10 mouse cellular contexts compared by ENCODE assay signal in the genomic region with DNA sequence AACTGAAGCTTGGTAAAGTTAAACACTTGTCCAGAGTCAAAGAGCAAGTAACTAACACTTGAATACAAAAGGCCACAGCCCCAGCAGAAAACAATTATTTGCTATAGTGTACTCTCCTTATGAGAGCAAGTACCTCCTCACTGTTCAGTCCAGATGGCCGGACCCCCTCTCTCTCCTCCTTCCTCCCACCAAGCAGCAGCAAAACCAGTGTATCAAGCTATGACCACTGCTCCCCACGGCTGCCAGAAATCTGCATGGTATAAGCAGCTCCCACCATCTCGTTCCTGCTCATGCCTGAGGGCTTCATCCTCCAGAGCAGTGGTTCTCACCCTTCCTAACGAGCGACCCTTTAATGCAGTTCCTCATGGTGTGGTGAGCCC. TPM values are rescaled to one million over a fixed set of nuclear protein-coding genes. Genes with fewer than 3 reads are reported as not detected.
A peak's percentile ranks its signal among the peaks of the same experiment; 100 is the strongest.
DNase-seq lines count a peak whose midpoint lies in the region; ATAC-seq and TF ChIP-seq lines count a peak whose summit lies in the region.
"Had no signal": no experiment of that assay in that cellular context is flagged by ENCODE, and none has a peak within 500 bp of the region (broad histone marks: within the 10 kb centered on the region; RNA-seq: fewer than 3 reads in every experiment).

No protein-coding gene starts in this region.

- peaks cover 12% of the 10 kb centered on the region for H3K4me1 ChIP-seq in lung, embryonic 14.5 days (ENCODE audit: insufficient read depth)
- peaks cover 40% of the 10 kb centered on the region for H3K4me1 ChIP-seq in lung, adult 2 months (ENCODE audit: control insufficient read depth, insufficient read depth, low read length)
- peaks cover 21% of the 10 kb centered on the region for H3K4me1 ChIP-seq in hindbrain, embryonic 15.5 days (replicated peaks)
- peaks cover 23% of the 10 kb centered on the region for H3K4me1 ChIP-seq in midbrain, embryonic 15.5 days

- H3K27ac ChIP-seq in gastrocnemius, adult 2 months: peak overlapping the region; percentile 72
- H3K27ac ChIP-seq in lung, embryonic 14.5 days (ENCODE audit: low read depth): peak overlapping the region; percentile 69; the same call in 1 of the 2 replicates
- H3K27ac ChIP-seq in hindbrain, embryonic 15.5 days (replicated peaks): 0 out of 2 replicates have a peak overlapping the region, but pooled peaks have one; percentile 42
- 0 out of 2 replicates have a peak overlapping the region, but pooled peaks have one; percentile 25 for H3K27ac ChIP-seq in midbrain, embryonic 15.5 days

- peaks cover 7% of the 10 kb centered on the region; the same call in 1 of the 2 replicates for H3K36me3 ChIP-seq in lung, embryonic 14.5 days (ENCODE audit: insufficient read depth)
- no peaks in the 10 kb centered on the region for H3K36me3 ChIP-seq in hindbrain, embryonic 15.5 days
- H3K36me3 ChIP-seq in midbrain, embryonic 15.5 days (replicated peaks): no peaks in the 10 kb centered on the region

- TF ChIP-seq POLR2A in lung, adult 2 months (IDR thresholded peaks at IDR 0.05; ENCODE audit: borderline replicate concordance, extremely low read depth, low read depth, low read length): no peak

- H3K9ac ChIP-seq in lung, embryonic 14.5 days: no peak overlapping the region
- no peak overlapping the region for H3K9ac ChIP-seq in hindbrain, embryonic 15.5 days
- H3K9ac ChIP-seq in midbrain, embryonic 15.5 days: no peak overlapping the region

- no peak for TF ChIP-seq CTCF in gastrocnemius, adult 2 months (IDR thresholded peaks at IDR 0.05)
- no peak for TF ChIP-seq CTCF in lung, embryonic 14.5 days (IDR thresholded peaks at IDR 0.05; ENCODE audit: low read depth)
- TF ChIP-seq CTCF in lung, adult 2 months (IDR thresholded peaks at IDR 0.05; ENCODE audit: insufficient read depth, low read length): no peak

- H3K4me3 ChIP-seq in gastrocnemius, adult 2 months: no peak overlapping the region
- no peak overlapping the region for H3K4me3 ChIP-seq in lung, embryonic 14.5 days (ENCODE audit: low read depth, low read length)
- no peak overlapping the region for H3K4me3 ChIP-seq in lung, adult 2 months (replicated peaks; ENCODE audit: extremely low read depth, low read depth, low read length)
- no peak overlapping the region for H3K4me3 ChIP-seq in hindbrain, embryonic 15.5 days
- no peak overlapping the region for H3K4me3 ChIP-seq in midbrain, embryonic 15.5 days

- ATAC-seq in lung, embryonic 14.5 days (ENCODE audit: insufficient read depth): peak; percentile 59
- ATAC-seq in hindbrain, embryonic 15.5 days (ENCODE audit: low FRiP score, low read depth): peak; percentile 39; the same call in 1 of the 2 replicates
- no peak for ATAC-seq in midbrain, embryonic 15.5 days (replicated peaks)

- intact Hi-C loops in gastrocnemius, adult 2 months (cut with DNase I): no loop called here
- intact Hi-C loops in gastrocnemius, postnatal 14 days (cut with DNase I; ENCODE audit: low total_unique reads): no loop called here

- no peak for DNase-seq in gastrocnemius, adult 2 months
- DNase-seq in gastrocnemius, postnatal 25 days: no peak
- DNase-seq in lung, embryonic 14.5 days: no peak
- no peak for DNase-seq in lung, adult 2 months
- no peak for DNase-seq in gastrocnemius, postnatal 14 days
- no peak for DNase-seq in cerebellum, postnatal 25 days
- DNase-seq: adrenal gland, adult 8-10 months had no signal

- 48% methylated on average over 5 of the region's 5 CpGs for WGBS in lung, embryonic 14.5 days
- 42% methylated on average over 5 of the region's 5 CpGs for WGBS in lung, adult 2 months
- whole genome bisulfite sequencing in hindbrain, embryonic 15.5 days: 50% methylated on average over 5 of the region's 5 CpGs
- WGBS in midbrain, embryonic 15.5 days: 41% methylated on average over 5 of the region's 5 CpGs

- no peaks in the 10 kb centered on the region for H3K9me3 ChIP-seq in lung, embryonic 14.5 days (ENCODE audit: low read depth, low read length)
- H3K9me3 ChIP-seq in hindbrain, embryonic 15.5 days: no peaks in the 10 kb centered on the region
- H3K9me3 ChIP-seq in midbrain, embryonic 15.5 days: no peaks in the 10 kb centered on the region

- no peaks in the 10 kb centered on the region for H3K27me3 ChIP-seq in lung, embryonic 14.5 days (ENCODE audit: insufficient read depth, low read length)
- no peaks in the 10 kb centered on the region for H3K27me3 ChIP-seq in hindbrain, embryonic 15.5 days
- H3K27me3 ChIP-seq in midbrain, embryonic 15.5 days (replicated peaks): no peaks in the 10 kb centered on the region

- H3K4me2 ChIP-seq in lung, embryonic 14.5 days: no peak overlapping the region
- no peak overlapping the region for H3K4me2 ChIP-seq in hindbrain, embryonic 15.5 days
- H3K4me2 ChIP-seq in midbrain, embryonic 15.5 days: no peak overlapping the region

RNA-seq across cellular contexts. Expression of gene Bcl2l1, which starts 26.4 kb away (rescaled TPM):
- 10 to 100 TPM; 15.7 to 40.3 TPM for total RNA-seq in gastrocnemius, adult 2 months (2021)
- total RNA-seq in gastrocnemius, postnatal 25 days (2021): 10 to 100 TPM; 13.8 to 16.4 TPM
- polyA plus RNA-seq in lung, embryonic 14.5 days (2014; fragmentation: Nextera tagmentation; extraction: Ambion mirVana): 102 and 103 TPM in 2 replicates
- polyA plus RNA-seq in lung, adult 2 months (2012; rRNA removed): 113 and 118 TPM in 2 replicates
- 145 and 155 TPM in 2 replicates for polyA plus RNA-seq in hindbrain, embryonic 15.5 days (2015; fragmentation: Nextera tagmentation; extraction: Ambion mirVana)
- 195 and 197 TPM in 2 replicates for polyA plus RNA-seq in midbrain, embryonic 15.5 days (2015; fragmentation: Nextera tagmentation; extraction: Ambion mirVana)
- total RNA-seq in gastrocnemius, postnatal 14 days (2021): 10 to 100 TPM; 14.4 to 28.6 TPM

RNA-seq across cellular contexts. Expression of gene Tpx2, which starts 42.7 kb away (rescaled TPM):
- 1 to 10 TPM; 1.1 to 1.7 TPM for total RNA-seq in gastrocnemius, adult 2 months (2021)
- 1 to 10 TPM in 1 of 2 experiments, under 1 TPM in 1; 0.92 to 1.5 TPM for total RNA-seq in gastrocnemius, postnatal 25 days (2021)
- polyA plus RNA-seq in lung, embryonic 14.5 days (2014; fragmentation: Nextera tagmentation; extraction: Ambion mirVana): 126 and 128 TPM in 2 replicates
- polyA plus RNA-seq in lung, adult 2 months (2012; rRNA removed): 0.63 and 0.77 TPM in 2 replicates
- 17.4 and 22.3 TPM in 2 replicates for polyA plus RNA-seq in hindbrain, embryonic 15.5 days (2015; fragmentation: Nextera tagmentation; extraction: Ambion mirVana)
- polyA plus RNA-seq in midbrain, embryonic 15.5 days (2015; fragmentation: Nextera tagmentation; extraction: Ambion mirVana): 12.9 and 14.6 TPM in 2 replicates
- total RNA-seq in gastrocnemius, postnatal 14 days (2021): 1 to 10 TPM; 4.1 to 4.7 TPM

RNA-seq across cellular contexts. Expression of gene Cox4i2, which starts 51.1 kb away (rescaled TPM):
- 1 to 10 TPM; 2.0 to 4.2 TPM for total RNA-seq in gastrocnemius, adult 2 months (2021)
- total RNA-seq in gastrocnemius, postnatal 25 days (2021): 1 to 10 TPM; 2.2 to 2.7 TPM
- polyA plus RNA-seq in lung, embryonic 14.5 days (2014; fragmentation: Nextera tagmentation; extraction: Ambion mirVana): 51.4 and 59.6 TPM in 2 replicates
- 84.7 and 90.1 TPM in 2 replicates for polyA plus RNA-seq in lung, adult 2 months (2012; rRNA removed)
- polyA plus RNA-seq in hindbrain, embryonic 15.5 days (2015; fragmentation: Nextera tagmentation; extraction: Ambion mirVana): 6.3 TPM in 2 replicates
- polyA plus RNA-seq in midbrain, embryonic 15.5 days (2015; fragmentation: Nextera tagmentation; extraction: Ambion mirVana): 5.2 and 6.4 TPM in 2 replicates
- 1 to 10 TPM; 5.9 to 6.0 TPM for total RNA-seq in gastrocnemius, postnatal 14 days (2021)
- total RNA-seq: neutrophil, adult 5-6 weeks had no signal
